Mouse (Mus musculus) heart, postnatal 10 days (tissue): Measurements from ENCODE around the gene Hspa1l. TPM values are rescaled to one million over a fixed set of nuclear protein-coding genes. Genes with fewer than 3 reads are reported as not detected.
A peak's percentile ranks its signal among the peaks of the same experiment; 100 is the strongest.
"Not testable (repeated sequence)": the region's sequence is repeated elsewhere in the genome, so short reads cannot be mapped to it uniquely, and the experiment has no call there.

Experiments used
- DNase-seq, 2 experiments: peaks; one replicate each; pipeline ENCODE4 v3.0.0; 2021
- intact Hi-C: fragments of 180-260 bp; cut with DNase I; formaldehyde crosslinking; loops from one replicate; pipeline ENCODE4 v1.15.1; 2025
- total RNA-seq, 2 experiments: library from RNA; stranded (reverse); gene quantifications; 2 replicates each; pipeline ENCODE4 v1.2.3; 2021

The Hspa1l gene
- total RNA-seq, 2 experiments from 2014 or later = 4.0 to 4.1 TPM

- DNase-seq, intact Hi-C loops: not testable (repeated sequence)
Observed at GRCm38 (mm10) chr17:34970850-34971249, 1.7 kb upstream of the Hspa1l start.

GRCm38 (mm10) chr17:34971694-34972068 is 822 bp upstream of the Hspa1l start:
- intact Hi-C loops, DNase-seq: not testable (repeated sequence)

- no peak for DNase-seq
- intact Hi-C loops = no loop called here
Observed at GRCm38 (mm10) chr17:34975581-34976492, 3.3 kb downstream of the Hspa1l start.

- intact Hi-C loops = no loop called here
Observed at GRCm38 (mm10) chr17:34977000-34977399, 4.5 kb downstream of the Hspa1l start.

GRCm38 (mm10) chr17:34978239-34978638 is 5.7 kb downstream of the Hspa1l start:
- no peak for DNase-seq
- intact Hi-C loops = no loop called here

More at GRCm38 (mm10) chr17:34977000-34977399, 4.5 kb downstream of the Hspa1l start:
- DNase-seq = no peak

- no peak for DNase-seq
Observed at GRCm38 (mm10) chr17:34979631-34980030, 7.1 kb downstream of the Hspa1l start.

GRCm38 (mm10) chr17:34980655-34981054 is 8.2 kb downstream of the Hspa1l start:
- peak; percentile 64 to 66 for DNase-seq
- intact Hi-C loops = loop anchor here (1.0 to 5.0 kb wide), 3 partner anchors 28 to 123 kb away; partner anchors contain the start of gene Slc44a4

More at GRCm38 (mm10) chr17:34979631-34980030, 7.1 kb downstream of the Hspa1l start:
- intact Hi-C loops = loop anchor here (1.0 to 5.0 kb wide), 3 partner anchors 27 to 122 kb away; partner anchors contain the start of gene Slc44a4

GRCm38 (mm10) chr17:34981690-34982180 is 9.2 kb downstream of the Hspa1l start, which contains the start of gene Lsm2:
Gene Lsm2, plus strand, starts transcription at chr17:34981862.
- DNase-seq = peak; percentile 95 to 96
- intact Hi-C loops = loop anchor here (1.0 to 5.0 kb wide), 3 partner anchors 26 to 124 kb away; partner anchors contain the start of gene Slc44a4

GRCm38 (mm10) chr17:34982328-34982727 is 9.8 kb downstream of the Hspa1l start:
- intact Hi-C loops = loop anchor here (1.0 to 5.0 kb wide), 3 partner anchors 27 to 125 kb away; partner anchors contain the start of gene Slc44a4
- DNase-seq = no peak

- intact Hi-C loops = loop anchor here (5.0 kb wide), 2 partner anchors 72 to 127 kb away; partner anchors contain the start of gene Slc44a4
- no peak for DNase-seq
Observed at GRCm38 (mm10) chr17:34984218-34984617, 11.7 kb downstream of the Hspa1l start.

- DNase-seq = no peak
- intact Hi-C loops = no loop called here
Observed at GRCm38 (mm10) chr17:34994751-34995150, 22.2 kb downstream of the Hspa1l start.

- intact Hi-C loops, DNase-seq: not testable (repeated sequence)
Observed at GRCm38 (mm10) chr17:34995192-34995591, 22.7 kb downstream of the Hspa1l start.

- DNase-seq, intact Hi-C loops: not testable (repeated sequence)
Observed at GRCm38 (mm10) chr17:34995927-34996326, 23.4 kb downstream of the Hspa1l start.

GRCm38 (mm10) chr17:34996411-34997141 is 24.1 kb downstream of the Hspa1l start:
- no peak for DNase-seq
- intact Hi-C loops = no loop called here

GRCm38 (mm10) chr17:34997142-34997483 is 24.6 kb downstream of the Hspa1l start:
- intact Hi-C loops = no loop called here
- DNase-seq = no peak

GRCm38 (mm10) chr17:34998526-34999430 is 26.3 kb downstream of the Hspa1l start:
- DNase-seq = no peak

GRCm38 (mm10) chr17:34999871-35000716 is 27.6 kb downstream of the Hspa1l start:
- DNase-seq = not testable (repeated sequence)
- intact Hi-C loops = loop anchor here (10.0 kb wide), 1 partner anchor 235 kb away; the partner anchor contains the start of genes Atp6v1g2 and Nfkbil1

More at GRCm38 (mm10) chr17:34998526-34999430, 26.3 kb downstream of the Hspa1l start:
- intact Hi-C loops = no loop called here

GRCm38 (mm10) chr17:35000717-35001451 is 28.4 kb downstream of the Hspa1l start, which contains the start of gene Vars:
Gene Vars, plus strand, starts transcription at chr17:35000987.
- intact Hi-C loops = loop anchor here (10.0 kb wide), 1 partner anchor 234 kb away; the partner anchor contains the start of genes Atp6v1g2 and Nfkbil1
- DNase-seq = peak; percentile 92 to 93
